Mouse (Mus musculus): ENCODE measurements around the gene Ror1. TPM values are rescaled to one million over a fixed set of nuclear protein-coding genes. Genes with fewer than 3 reads are reported as not detected.

Ror1 gene
- total RNA-seq, 4 experiments from 2014 or later: 0.52 to 0.83 (median 0.64) TPM

DNA sequence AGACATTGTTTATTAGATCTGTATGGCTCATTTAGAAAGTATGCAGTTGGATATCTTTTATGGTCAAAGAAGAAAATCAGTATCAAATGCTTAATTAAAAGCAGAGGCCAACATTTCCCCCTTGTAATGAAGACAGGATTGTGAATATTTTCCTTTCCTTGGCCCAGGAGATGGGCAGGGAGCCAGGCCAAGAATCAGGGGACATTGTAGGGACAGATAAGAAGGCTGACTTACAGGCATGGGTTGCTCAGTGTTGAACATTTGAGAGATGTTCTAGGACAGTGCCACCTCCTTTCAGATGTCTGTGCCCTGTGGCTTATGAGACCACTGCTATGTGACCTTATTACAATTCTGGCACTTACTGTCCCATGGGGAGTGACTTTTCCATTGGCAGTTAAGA, 18.6 kb downstream of the Ror1 start:
- DNase-seq (ENCODE audit: low spot score in 2 of 2): no peak

DNA sequence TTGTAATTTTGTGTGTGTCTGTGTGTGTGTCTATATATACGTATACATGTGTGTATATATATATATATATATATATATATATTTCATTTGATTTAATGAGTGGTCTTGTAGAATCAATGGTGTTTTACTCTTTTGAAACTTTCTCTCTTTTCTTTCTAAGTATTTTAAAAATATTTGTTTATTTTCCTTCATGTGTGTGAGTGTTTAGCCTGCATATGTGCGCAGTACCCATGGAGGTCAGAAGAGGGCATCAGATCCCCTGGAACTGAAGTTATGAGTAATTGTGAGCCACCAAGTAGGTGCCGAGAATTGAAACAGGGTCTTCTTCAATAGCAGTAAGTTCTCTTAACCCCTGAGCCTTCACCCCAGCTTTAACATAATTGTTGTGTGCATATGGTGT, 20.8 kb downstream of the Ror1 start:
- DNase-seq (ENCODE audit: low spot score in 2 of 2): no peak

DNA sequence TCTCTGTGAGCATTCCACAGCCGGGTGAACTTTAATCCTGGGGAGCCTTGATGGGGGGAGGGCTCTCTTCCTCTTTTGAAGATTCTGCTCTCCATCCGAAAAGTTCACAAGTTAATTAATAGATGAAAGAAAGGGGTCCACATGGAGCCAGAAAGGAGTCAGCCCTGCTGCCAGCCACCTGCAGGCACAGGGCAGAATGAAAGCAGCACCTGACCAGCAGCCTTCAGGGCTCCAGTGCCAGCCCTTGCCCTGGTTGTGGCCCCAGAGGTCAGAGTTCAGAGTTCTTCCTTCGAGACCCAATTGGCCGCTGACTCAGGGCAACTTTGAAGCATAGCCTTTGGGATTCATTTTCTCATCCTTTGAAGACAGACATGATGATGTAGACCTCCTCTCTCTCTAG, 23.1 kb downstream of the Ror1 start:
- no peak for DNase-seq (ENCODE audit: low spot score in 2 of 2)

DNA sequence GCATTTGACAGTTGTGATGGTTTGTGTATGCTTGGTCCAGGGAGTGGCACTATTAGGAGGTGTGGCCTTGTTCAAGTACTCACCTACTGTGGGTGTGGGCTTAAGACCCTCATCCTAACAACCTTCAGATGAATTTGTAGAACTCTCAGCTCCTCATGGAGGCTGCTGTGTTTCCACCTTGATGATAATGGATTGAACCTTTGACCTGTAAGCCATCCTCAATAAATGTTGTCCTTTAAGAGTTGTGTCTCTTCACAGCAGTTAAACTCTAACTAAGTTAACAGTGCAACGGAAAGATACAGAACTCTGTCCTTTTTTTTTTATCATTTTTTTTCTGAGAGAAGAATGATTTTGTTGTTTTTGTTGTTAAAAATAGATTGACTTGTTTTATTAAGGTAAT, 23.8 kb downstream of the Ror1 start:
- DNase-seq (ENCODE audit: low spot score in 2 of 2): no peak

DNA sequence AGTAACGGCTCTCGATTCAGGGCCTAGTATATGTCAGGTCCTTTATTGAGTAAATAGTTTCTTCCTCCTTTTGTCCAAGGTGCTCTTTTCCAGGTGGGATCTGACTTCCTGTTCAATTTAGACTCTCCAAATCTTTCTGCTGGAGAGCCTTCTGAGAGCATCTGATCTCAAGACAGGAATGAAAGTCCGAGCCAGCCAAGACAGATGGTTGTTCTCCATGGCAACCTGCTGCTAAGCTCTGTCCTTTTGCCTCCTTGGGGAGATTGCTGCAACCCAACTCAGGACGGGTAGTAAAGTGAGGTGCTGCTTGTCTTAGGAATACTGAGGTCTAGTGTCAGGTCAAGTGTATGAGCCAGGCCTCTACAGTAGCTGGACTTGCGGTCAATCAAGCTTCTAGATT, 25.0 kb downstream of the Ror1 start:
- DNase-seq (ENCODE audit: low spot score in 2 of 2): no peak

DNA sequence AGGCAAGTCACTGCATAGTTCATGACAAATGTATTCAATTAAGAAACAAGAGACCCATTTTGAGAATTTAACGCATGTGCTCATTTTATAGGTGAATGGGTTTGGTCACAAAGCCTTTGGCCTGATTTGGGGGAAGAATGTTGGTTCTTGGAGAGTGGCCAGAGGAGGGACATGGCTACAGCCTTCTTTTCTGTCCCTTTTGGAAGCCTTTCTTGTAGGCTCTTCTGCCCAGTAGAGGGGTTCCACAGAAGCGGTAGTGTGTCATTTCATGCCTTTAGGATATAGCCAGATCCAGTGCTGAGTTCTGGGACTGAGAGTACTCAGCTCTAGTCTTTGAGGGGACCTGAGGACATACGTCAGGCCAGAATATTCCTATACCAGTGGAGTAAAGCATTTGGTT, 26.8 kb downstream of the Ror1 start:
- no peak for DNase-seq (ENCODE audit: low spot score in 2 of 2)

DNA sequence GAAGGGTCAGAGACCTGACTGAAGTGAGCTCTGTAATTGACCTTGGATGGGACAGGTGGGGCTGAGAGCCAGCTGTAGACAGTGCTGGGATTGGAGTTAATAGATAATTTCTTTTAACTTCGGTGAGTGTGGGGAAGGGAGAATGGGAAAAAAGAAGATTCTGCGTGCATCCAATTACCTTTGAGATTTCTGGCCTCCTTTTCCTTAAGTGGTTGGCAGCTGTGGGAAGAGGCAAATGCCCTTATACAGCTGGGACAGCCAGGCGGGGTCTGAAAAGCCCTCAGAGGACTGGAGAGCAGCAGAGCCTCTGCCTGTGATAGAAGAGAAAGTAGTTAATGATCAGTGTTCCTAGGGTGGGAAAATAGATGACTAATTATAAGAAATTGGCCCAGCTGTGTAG, 27.9 kb downstream of the Ror1 start:
- no peak for DNase-seq (ENCODE audit: low spot score in 2 of 2)

DNA sequence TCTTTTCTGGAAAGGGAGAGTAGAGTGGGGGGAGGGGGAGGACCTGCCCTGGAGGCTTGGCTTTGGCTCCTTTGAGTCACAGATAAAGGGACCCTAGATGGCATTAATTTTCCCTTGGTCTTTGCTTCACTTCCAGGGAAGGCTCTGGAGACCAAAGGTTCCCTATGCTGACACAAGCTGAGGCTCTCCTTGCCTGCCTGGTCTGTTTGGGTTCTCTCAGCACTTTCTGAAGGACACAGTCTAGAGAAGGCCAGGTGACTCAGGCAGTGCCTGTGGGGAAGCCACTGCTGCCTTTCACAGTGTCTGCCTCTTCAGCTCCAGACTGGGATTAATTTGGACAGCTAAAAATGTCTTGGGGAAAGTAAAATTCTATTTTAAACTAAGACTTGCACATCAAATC, 28.5 kb downstream of the Ror1 start:
- no peak for DNase-seq (ENCODE audit: low spot score in 2 of 2)

DNA sequence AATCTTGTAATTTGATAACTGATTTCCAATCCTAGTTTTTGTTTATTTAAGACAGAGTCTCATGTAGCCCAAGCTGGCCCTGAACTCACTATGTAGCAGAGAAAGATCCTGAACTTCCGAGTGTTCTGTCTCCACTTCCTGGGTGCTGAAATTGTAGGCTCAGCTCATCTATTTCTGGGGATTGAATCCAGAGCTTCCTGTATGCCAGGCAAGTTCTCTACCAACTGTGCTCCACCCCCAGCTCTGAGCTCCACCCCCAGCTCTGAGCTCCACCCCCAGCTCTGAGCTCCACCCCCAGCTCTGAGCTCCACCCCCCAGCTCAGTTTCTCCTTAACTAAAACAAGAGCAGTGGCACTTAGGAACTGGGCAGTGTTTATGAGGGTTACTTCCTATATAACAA, 29.3 kb downstream of the Ror1 start:
- DNase-seq (ENCODE audit: low spot score in 2 of 2): no peak

DNA sequence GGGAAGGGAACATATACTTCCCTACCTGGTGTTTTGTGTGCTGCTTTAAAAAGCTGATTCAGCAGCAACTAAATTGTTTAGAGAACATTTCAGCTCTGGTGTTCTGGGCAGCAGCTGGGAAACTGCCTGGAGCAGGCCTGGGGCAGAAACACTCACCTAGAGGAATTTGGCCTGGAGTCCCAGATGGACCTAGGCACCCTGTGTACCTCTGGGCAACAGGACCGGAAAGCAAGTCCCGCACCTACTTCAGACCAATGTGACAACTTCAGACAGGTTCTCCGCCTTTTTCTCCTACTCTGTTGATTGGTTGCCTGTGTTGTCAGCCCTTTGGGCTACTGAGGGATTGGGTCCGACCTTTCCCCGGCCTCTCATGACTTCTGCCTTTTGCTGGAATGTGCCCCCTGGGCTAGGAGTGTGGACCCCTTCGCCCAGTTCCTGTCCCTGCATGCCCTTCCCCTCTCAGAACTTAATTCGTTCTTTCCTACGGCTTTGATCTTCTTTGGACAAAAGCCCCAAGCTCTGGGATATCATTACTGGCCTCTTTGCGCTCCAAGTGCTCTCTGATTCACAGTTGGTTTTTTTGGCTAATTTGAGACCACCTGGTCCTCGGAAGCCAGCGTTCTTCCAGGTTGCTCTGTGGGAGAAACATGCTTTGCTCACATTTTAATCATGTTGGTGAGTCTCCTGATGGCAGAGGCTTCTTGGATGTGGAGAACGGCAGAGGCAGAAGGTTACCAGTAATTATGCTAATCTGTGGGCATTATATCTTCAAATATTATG, 31.1 kb downstream of the Ror1 start:
- no peak for DNase-seq (ENCODE audit: low spot score in 2 of 2)

DNA sequence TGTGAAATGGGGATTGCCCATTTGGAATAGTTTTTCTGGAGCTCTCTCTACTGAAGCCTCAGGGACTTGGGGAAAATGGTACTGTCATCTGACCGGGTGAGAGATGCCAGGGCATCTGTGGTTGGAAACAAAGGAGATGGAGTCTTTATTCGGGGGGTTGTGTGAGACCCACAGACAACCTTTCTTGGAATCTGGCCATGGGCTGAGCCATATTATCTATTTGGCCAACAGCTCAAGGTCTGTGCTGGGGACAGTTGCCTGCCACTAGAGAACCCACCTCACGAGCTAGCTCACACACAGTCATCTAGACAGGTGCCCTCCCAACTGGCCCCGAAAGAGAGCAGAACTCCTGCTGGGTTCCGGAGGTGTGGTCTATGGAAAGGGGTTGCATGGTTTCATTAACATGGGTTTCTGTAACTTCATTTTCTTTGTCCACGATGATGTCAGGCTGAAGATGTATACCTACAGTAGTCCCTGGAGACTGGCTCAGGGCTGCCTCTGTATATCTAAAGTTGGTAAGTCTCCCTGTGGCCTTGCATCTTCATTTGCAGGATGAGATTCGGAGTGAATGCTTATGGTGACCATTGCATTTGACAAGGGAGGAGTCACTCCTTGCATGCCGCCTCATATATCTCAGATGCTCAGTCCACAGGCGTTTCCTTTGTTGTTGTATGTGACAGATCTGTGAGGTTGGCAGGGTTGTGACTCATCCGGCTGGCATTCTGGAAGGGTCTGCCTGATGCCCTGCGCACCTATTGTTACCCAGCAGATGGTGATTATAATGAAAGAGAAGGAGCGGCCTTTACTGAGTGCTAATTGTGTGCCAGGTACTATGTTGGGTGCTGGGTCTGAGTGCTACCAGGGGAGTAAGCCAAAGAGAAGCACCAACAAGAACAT, 32.7 kb downstream of the Ror1 start:
- DNase-seq (ENCODE audit: low spot score in 2 of 2): no peak

DNA sequence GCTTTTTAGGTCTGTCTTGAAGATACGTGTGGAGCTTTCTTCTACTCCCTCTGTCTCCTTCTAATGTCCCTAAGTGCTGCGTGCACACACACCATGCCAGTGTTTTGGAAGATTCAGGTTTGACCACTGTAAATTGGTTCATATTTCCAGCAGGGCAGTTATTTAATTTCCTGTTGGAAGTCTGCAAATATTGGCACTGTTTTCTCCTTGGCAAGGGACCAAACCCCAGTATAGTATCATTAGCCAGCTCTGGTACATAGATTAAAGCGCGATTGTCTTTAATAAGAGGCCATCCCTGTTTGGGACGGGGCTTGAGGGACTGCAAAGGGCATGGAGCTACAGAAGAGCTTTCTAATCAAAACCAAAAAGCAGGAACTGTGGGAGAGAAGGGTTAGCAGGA, 33.6 kb downstream of the Ror1 start:
- DNase-seq (ENCODE audit: low spot score in 2 of 2): no peak

DNA sequence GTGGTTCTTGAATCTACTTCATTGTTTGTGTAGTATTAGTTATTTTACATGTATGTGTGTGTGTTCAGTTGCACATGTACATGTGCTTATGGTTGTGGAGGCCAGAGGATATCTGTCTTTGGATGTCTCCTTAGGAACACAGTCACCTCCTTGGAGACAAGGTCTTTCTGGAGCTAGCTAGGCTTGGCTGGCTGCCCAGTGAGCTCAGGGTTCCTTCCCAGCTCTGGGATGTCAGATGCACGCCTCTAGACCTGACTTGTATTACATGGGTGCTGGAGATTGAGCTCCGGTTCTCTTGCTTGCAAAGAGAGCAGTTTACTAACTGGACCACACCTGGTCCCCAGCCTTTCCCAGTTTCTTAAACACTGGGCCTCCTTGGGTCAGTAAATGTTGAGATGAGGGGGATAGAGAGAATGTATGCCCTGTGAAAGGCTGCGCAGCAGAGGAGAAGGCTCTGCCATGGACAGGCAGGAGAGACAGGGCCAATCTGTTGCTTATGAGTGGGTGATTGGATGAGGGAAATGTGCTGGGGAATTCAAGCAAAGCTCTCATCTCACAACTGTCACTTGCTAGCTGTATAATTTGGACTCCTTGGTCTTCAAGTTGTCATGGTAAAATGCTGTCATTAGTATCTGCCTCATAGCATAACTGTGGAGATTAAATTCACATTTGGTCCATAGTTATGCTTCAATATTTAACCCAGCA, 35.3 kb downstream of the Ror1 start:
- peak in 1 of 2 experiments; percentile 10 for DNase-seq (ENCODE audit: low spot score in 2 of 2)

DNA sequence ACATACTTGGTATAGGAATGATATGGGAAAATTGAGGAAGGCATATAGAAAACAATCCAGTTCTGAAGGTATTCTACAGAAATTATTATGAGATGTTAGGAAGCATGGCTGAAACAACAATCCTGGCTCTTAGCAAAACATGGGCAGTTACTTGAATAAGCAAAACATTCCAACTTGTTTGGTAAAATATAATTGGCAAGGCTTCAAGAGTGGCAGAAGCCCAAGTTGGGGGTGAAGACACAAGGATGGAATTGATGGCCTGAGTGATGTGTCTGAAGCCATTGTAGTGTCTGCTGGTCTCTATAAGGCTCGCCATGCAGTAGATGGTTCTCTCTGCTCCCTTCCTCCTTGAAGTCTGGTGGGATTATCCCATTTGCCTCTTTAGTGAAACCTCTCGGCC, 35.9 kb downstream of the Ror1 start:
- no peak for DNase-seq (ENCODE audit: low spot score in 2 of 2)

DNA sequence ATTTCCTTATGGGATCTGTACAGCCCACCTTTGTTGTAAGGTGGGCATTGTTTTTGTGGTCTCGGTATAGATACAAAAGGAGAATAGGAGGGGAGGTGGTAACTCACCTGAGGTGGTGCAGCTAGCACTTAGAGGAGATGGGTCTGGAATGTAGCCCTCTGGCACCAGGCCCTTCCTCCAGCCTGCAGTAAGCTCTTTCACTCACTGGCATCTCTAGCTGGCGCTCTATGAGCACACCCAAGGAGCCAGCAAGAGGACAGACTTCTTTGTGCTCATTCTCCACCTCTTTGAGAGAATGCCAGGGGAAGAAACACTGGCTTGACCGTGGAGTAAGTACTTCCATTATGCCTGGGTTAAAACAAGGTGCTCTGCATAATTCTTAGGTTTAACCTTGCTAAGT, 36.7 kb downstream of the Ror1 start:
- DNase-seq (ENCODE audit: low spot score in 2 of 2): no peak

DNA sequence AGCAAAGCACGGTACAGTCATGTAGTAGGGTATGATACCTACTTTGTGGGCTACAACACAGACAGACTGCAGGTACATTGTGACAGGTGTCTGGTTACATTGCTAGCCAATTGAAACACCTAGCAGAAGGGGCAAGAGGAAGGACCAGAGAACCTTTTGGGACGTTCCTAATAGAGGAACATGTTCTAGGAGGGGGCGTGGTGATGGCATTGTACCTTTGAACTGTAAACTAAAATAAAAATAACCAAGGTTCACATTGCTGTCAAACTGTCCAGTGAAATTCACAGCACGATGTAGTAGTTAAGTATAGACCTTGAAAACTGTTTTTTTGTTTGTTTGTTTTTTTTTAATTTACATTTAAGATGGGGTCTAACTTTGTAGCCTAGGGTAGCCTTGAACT, 40.5 kb downstream of the Ror1 start:
- DNase-seq (ENCODE audit: low spot score in 2 of 2): no peak

DNA sequence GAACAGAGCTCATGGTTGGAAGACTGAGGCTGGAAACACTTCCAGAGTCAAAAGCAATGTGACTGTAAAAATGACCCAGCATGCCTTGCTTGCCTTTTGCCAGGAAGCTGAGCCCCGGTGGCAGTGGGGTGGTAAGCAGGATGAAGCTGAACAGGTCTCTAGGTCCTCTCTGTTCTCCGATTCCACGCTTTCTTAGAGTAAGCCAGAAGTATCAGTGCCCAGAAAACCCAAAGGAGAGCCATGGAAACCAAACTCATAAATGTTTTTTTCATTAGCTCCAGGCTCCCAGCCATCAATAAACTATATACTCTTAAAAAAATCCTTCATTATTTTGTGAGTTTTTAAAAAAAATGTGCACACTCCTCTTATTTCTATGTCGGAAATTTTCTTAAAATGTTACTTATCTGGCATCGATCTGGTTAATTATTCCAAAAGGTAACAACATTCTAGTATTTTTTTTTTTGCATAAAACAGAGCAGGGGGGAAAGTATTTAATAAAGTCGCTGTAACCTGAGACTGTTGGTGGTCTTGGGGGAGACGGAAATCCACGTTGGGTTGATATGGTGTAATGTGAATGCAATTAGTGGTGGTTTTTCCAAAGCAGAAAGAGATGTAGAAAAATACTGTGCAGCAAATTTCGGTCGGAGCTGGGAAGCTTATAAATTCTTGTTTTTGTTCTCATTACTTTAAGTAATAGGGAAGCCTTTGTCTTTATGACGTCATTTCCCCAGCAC, 41.7 kb downstream of the Ror1 start:
- no peak for DNase-seq (ENCODE audit: low spot score in 2 of 2)

DNA sequence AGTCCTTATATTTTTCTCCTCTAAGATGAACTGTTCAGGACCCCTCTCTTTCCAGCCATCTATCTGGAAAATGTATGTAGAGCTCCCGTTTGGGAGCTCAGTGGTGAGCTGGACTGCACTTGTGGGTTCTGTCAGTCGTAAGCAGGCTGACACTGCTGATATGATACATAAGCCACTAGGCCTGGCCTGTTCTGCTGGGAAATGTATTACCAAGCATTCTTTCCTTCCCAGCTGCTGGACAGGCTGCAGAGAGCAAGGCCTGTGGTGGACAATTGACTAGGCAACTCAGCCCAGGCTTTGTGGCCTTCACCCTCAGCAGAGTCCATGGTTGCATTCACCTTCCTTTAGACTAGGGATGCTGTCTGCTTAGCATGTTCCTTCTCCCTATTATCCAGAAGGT, 46.0 kb downstream of the Ror1 start:
- DNase-seq (ENCODE audit: low spot score in 2 of 2): no peak

DNA sequence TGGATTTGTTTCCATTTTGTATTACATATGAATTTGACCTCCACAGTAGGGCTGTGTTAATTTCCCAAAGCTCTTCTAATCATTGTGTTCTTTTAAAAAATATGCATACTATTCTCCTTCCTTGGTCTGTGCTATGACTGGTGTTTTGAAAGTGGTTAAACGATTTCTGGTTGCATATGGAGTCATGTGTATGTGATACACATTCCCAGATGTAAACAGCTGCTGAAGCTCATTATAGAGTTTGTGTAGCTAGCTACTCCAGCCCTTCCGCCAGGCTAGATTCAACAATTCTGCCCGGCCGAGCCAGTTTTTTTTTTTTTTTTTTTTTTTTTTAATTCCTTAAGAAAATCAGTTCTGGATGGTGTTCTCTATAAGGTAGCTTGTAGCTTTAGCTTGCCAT, 49.2 kb downstream of the Ror1 start:
- no peak for DNase-seq (ENCODE audit: low spot score in 2 of 2)

DNA sequence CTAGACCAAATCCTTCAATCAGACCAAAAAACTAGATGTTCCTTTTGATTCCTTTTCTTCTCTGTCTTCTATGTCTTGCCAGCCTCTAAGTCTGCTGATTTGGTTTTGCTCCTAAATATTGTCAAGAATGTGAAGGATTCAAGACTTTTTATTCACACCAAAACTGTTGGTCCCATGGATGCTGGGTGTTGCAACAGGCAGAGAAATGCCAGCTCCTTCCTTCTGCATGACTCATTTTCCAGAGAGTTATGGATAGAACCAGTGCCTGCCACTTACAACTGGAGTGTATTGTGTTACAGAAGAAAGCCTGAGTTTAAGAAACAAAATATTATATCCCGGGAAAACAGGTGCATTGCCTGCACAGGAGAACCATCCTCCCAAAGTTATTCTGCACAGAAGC, 55.2 kb downstream of the Ror1 start:
- no peak for DNase-seq (ENCODE audit: low spot score in 2 of 2)

DNA sequence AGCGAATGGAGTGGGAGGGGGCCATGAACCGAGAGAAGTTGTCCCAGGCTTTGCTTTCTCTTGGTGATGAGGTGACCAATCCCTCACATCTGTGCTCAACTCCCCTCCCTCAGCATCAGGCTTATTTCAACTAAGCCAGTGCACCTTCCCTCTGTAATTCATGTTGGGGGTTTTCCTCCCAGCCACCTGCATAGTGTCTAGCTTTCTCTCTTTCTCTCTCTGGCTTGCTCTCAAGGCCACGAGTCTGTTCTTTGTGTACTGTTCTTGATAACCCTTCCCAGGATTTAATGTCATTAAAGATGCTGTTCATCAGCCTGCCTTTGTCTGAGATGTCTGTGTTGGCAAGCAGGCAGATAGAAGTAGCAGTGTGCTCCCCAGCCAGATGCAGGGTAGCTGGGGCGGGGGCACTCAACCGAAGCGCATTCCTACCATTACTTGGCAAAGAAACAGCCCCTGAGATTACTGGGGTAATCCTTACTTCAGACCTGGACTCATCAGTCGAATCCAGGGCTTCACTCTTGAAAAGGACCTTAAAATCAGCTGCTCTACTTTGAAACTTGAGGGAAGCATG, 59.1 kb downstream of the Ror1 start:
- DNase-seq (ENCODE audit: low spot score in 2 of 2): no peak

Measured in gastrocnemius, adult 8-10 months (tissue).